Mouse (Mus musculus) heart, adult 2 months (tissue): ENCODE measurements at regions not wholly inside any gene's neighbourhood (a gene's known extent, or its start where the extent isn't known, plus 50 kb on each side); places are given as distances from the start of the nearest gene placed in this dataset.

Experiments
- CTCF ChIP-seq: fragments of 200-600 bp; IDR thresholded peaks from 2 replicates; pipeline ENCODE4 v1.8.1; 2022; ENCODE audit warnings: antibody characterized with exemption, mild to moderate bottlenecking, moderate library complexity
- EP300 ChIP-seq: fragments of 200-500 bp; IDR thresholded peaks from 2 replicates; pipeline ENCODE4 v1.6.1; 2011; ENCODE audit warnings: low read depth, low read length, control low read depth; ENCODE audit not compliant: insufficient read depth
- POLR2A ChIP-seq: fragments of 200-500 bp; IDR thresholded peaks from 2 replicates; pipeline ENCODE4 v1.6.1; 2011; ENCODE audit warnings: mild to moderate bottlenecking, low read depth, low read length, control low read depth; ENCODE audit not compliant: insufficient read depth

- TF ChIP-seq CTCF (no peak), POLR2A (no peak), EP300 (no peak)
Measured at GRCm38 (mm10) chr9:9547570-9547969, 308.7 kb upstream of the Arhgap42 start.
